Mouse (Mus musculus): ENCODE data around the gene Rab12. TPM values are rescaled to one million over a fixed set of nuclear protein-coding genes. Genes with fewer than 3 reads are reported as not detected.

Rab12 gene
- total and polyA plus RNA-seq, 2 experiments from 2014 or later = 69.3 to 88.6 TPM

- Histone ChIP-seq H3K27ac (no peak overlapping the region), H3K4me3 (ENCODE audit: low read length) (no peak overlapping the region), H3K4me2 (ENCODE audit: low read depth, low read length) (no peak overlapping the region), H3K9me3 (ENCODE audit: low read length) (no peaks in the 10 kb centered on the region), H3K4me1 (ENCODE audit: insufficient read depth, low read length) (no peaks in the 10 kb centered on the region; the same call in 1 of the 2 replicates), H3K27me3 (ENCODE audit: insufficient read depth, low read length) (no peaks in the 10 kb centered on the region), H3K36me3 (ENCODE audit: insufficient read depth, low read length) (peaks cover 39% of the 10 kb centered on the region), H3K9ac (replicated peaks; ENCODE audit: low read length) (no peak overlapping the region)
- TF ChIP-seq CTCF (IDR thresholded peaks at IDR 0.05; ENCODE audit: low read depth) = no peak
- 65% methylated on average over 6 of the region's 6 CpGs for WGBS
- DNase-seq (ENCODE audit: low spot score) = no peak
- peak; percentile 10; the same call in 1 of the 2 replicates for ATAC-seq
These were observed 16.7 kb downstream of the Rab12 start for GRCm38 (mm10) chr17:66502865-66503264.

GRCm38 (mm10) chr17:66498598-66498997, 20.9 kb downstream of the Rab12 start:
- ATAC-seq (no peak), DNase-seq (ENCODE audit: low spot score) (no peak)
- no peaks in the 10 kb centered on the region for H3K9me3 ChIP-seq (ENCODE audit: low read length)
- no peak overlapping the region for H3K9ac ChIP-seq (replicated peaks; ENCODE audit: low read length)
- no peak overlapping the region for H3K27ac ChIP-seq
- TF ChIP-seq CTCF (IDR thresholded peaks at IDR 0.05; ENCODE audit: low read depth) = no peak
- no peak overlapping the region for H3K4me2 ChIP-seq (ENCODE audit: low read depth, low read length)
- H3K27me3 ChIP-seq (ENCODE audit: insufficient read depth, low read length) = no peaks in the 10 kb centered on the region
- 87% methylated on average over 14 of the region's 14 CpGs for WGBS
- no peaks in the 10 kb centered on the region for H3K4me1 ChIP-seq (ENCODE audit: insufficient read depth, low read length)
- no peak overlapping the region for H3K4me3 ChIP-seq (ENCODE audit: low read length)
- H3K36me3 ChIP-seq (ENCODE audit: insufficient read depth, low read length) = peaks cover 55% of the 10 kb centered on the region

- H3K9me3 ChIP-seq (ENCODE audit: low read length) = no peaks in the 10 kb centered on the region
- no peak overlapping the region for H3K4me2 ChIP-seq (ENCODE audit: low read depth, low read length)
- ATAC-seq (no peak), DNase-seq (ENCODE audit: low spot score) (no peak)
- TF ChIP-seq CTCF (IDR thresholded peaks at IDR 0.05; ENCODE audit: low read depth) = no peak
- no peak overlapping the region for H3K9ac ChIP-seq (replicated peaks; ENCODE audit: low read length)
- H3K36me3 ChIP-seq (ENCODE audit: insufficient read depth, low read length) = peaks cover 55% of the 10 kb centered on the region
- no peak overlapping the region for H3K27ac ChIP-seq
- H3K4me1 ChIP-seq (ENCODE audit: insufficient read depth, low read length) = no peaks in the 10 kb centered on the region
- 90% methylated on average over 9 of the region's 9 CpGs for WGBS
- no peaks in the 10 kb centered on the region for H3K27me3 ChIP-seq (ENCODE audit: insufficient read depth, low read length)
- H3K4me3 ChIP-seq (ENCODE audit: low read length) = no peak overlapping the region
These were observed 22.9 kb downstream of the Rab12 start for GRCm38 (mm10) chr17:66496589-66496988.

- Histone ChIP-seq H3K4me1 (ENCODE audit: insufficient read depth, low read length) (no peaks in the 10 kb centered on the region), H3K9ac (replicated peaks; ENCODE audit: low read length) (no peak overlapping the region), H3K4me3 (ENCODE audit: low read length) (no peak overlapping the region), H3K36me3 (ENCODE audit: insufficient read depth, low read length) (peaks cover 12% of the 10 kb centered on the region), H3K4me2 (ENCODE audit: low read depth, low read length) (no peak overlapping the region), H3K9me3 (ENCODE audit: low read length) (no peaks in the 10 kb centered on the region), H3K27me3 (ENCODE audit: insufficient read depth, low read length) (no peaks in the 10 kb centered on the region), H3K27ac (no peak overlapping the region)
- WGBS = 40% methylated on average over 10 of the region's 10 CpGs
- ATAC-seq (peak; percentile 72), DNase-seq (ENCODE audit: low spot score) (peak; percentile 81)
- TF ChIP-seq CTCF (IDR thresholded peaks at IDR 0.05; ENCODE audit: low read depth) = peak; percentile 100
These were observed 29.4 kb downstream of the Rab12 start for GRCm38 (mm10) chr17:66490022-66490601.

- Histone ChIP-seq H3K4me2 (ENCODE audit: low read depth, low read length) (no peak overlapping the region), H3K9ac (replicated peaks; ENCODE audit: low read length) (no peak overlapping the region), H3K4me1 (ENCODE audit: insufficient read depth, low read length) (no peaks in the 10 kb centered on the region), H3K36me3 (ENCODE audit: insufficient read depth, low read length) (no peaks in the 10 kb centered on the region), H3K9me3 (ENCODE audit: low read length) (no peaks in the 10 kb centered on the region), H3K27ac (no peak overlapping the region), H3K4me3 (ENCODE audit: low read length) (no peak overlapping the region), H3K27me3 (ENCODE audit: insufficient read depth, low read length) (no peaks in the 10 kb centered on the region; the same call in 1 of the 2 replicates)
- ATAC-seq = no peak
- no peak for TF ChIP-seq CTCF (IDR thresholded peaks at IDR 0.05; ENCODE audit: low read depth)
- DNase-seq (ENCODE audit: low spot score) = no peak
- 88% methylated on average over 6 of the region's 6 CpGs for WGBS
These were observed 33.0 kb downstream of the Rab12 start for GRCm38 (mm10) chr17:66486576-66486975.

GRCm38 (mm10) chr17:66485742-66486141, 33.8 kb downstream of the Rab12 start:
- no peaks in the 10 kb centered on the region for H3K4me1 ChIP-seq (ENCODE audit: insufficient read depth, low read length)
- TF ChIP-seq CTCF (IDR thresholded peaks at IDR 0.05; ENCODE audit: low read depth) = peak; percentile 91

GRCm38 (mm10) chr17:66484965-66485364, 34.6 kb downstream of the Rab12 start:
- H3K9me3 ChIP-seq (ENCODE audit: low read length) = no peaks in the 10 kb centered on the region
- ATAC-seq (no peak), DNase-seq (ENCODE audit: low spot score) (no peak)
- H3K4me1 ChIP-seq (ENCODE audit: insufficient read depth, low read length) = 0 out of 2 replicates have a peak, but pooled peaks cover under 1% of the 10 kb centered on the region
- H3K9ac ChIP-seq (replicated peaks; ENCODE audit: low read length) = no peak overlapping the region
- no peak overlapping the region for H3K4me3 ChIP-seq (ENCODE audit: low read length)
- TF ChIP-seq CTCF (IDR thresholded peaks at IDR 0.05; ENCODE audit: low read depth) = no peak
- no peaks in the 10 kb centered on the region for H3K36me3 ChIP-seq (ENCODE audit: insufficient read depth, low read length)
- H3K27me3 ChIP-seq (ENCODE audit: insufficient read depth, low read length) = no peaks in the 10 kb centered on the region; the same call in 1 of the 2 replicates
- H3K27ac ChIP-seq = no peak overlapping the region
- H3K4me2 ChIP-seq (ENCODE audit: low read depth, low read length) = no peak overlapping the region
- WGBS = 58% methylated on average over 2 of the region's 2 CpGs

More at GRCm38 (mm10) chr17:66485742-66486141, 33.8 kb downstream of the Rab12 start:
- Histone ChIP-seq H3K9ac (replicated peaks; ENCODE audit: low read length) (no peak overlapping the region), H3K4me3 (ENCODE audit: low read length) (no peak overlapping the region), H3K36me3 (ENCODE audit: insufficient read depth, low read length) (no peaks in the 10 kb centered on the region), H3K27me3 (ENCODE audit: insufficient read depth, low read length) (no peaks in the 10 kb centered on the region; the same call in 1 of the 2 replicates), H3K4me2 (ENCODE audit: low read depth, low read length) (0 out of 2 replicates have a peak overlapping the region, but pooled peaks have one; percentile 20), H3K27ac (no peak overlapping the region), H3K9me3 (ENCODE audit: low read length) (no peaks in the 10 kb centered on the region)
- WGBS = 7% methylated on average over 11 of the region's 11 CpGs
- peak; percentile 83 for DNase-seq (ENCODE audit: low spot score)
- no peak for ATAC-seq
